Mouse (Mus musculus): ENCODE results near the gene Jak2.

DNA sequence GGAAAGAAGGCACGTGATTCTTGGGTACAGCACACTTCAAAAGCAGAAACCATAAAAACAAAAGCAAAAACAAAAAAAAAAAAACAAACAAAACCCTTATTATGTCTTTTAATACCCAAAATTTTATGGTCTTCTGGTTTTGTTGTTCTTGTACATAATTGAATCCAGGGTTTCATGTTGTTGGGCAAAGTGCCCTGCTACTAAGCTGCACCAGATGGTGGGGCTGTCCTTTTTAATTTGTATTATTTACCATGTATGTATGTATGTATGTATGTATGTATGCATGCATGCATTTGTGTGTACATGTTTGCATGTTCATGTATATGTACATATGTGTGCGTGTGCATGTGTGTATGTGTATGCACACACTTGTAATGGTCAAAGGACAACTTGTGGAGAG lies 46.4 kb upstream of the Jak2 start:
- no peak for TF ChIP-seq TAL1 (conservative IDR thresholded peaks at IDR 0.05; ENCODE audit: low read depth, low read length)
- no peak for TF ChIP-seq CTCF (IDR thresholded peaks at IDR 0.05; ENCODE audit: low read depth, low read length)

All from G1E (cell line).